Mouse (Mus musculus): ENCODE measurements around the gene Rassf1.
A peak's percentile ranks its signal among the peaks of the same experiment; 100 is the strongest.

GRCm38 (mm10) chr9:107576357-107577107 lies 25.2 kb downstream of the Rassf1 start, which contains the start of gene Hyal1:
- TF ChIP-seq POLR2A (IDR thresholded peaks at IDR 0.05; ENCODE audit: extremely low read depth, insufficient read depth, low read length) = peak; percentile 55; the same call in 1 of the 2 replicates
- TF ChIP-seq CTCF (IDR thresholded peaks at IDR 0.05; ENCODE audit: extremely low read depth, insufficient read depth, low read length) = no peak

All from cortical plate, adult 2 months (tissue).